Mouse (Mus musculus) ES-E14 (cell line): Measurements from ENCODE around the gene Glmp.

Source experiments
- CHD2 ChIP-seq: IDR thresholded peaks from 2 replicates; pipeline ENCODE4 v1.6.1; 2014; ENCODE audit warnings: mild to moderate bottlenecking, low read depth, low read length, inconsistent platforms
- HCFC1 ChIP-seq: IDR thresholded peaks from 2 replicates; pipeline ENCODE4 v1.6.1; 2012; ENCODE audit warnings: low read length, inconsistent platforms, borderline replicate concordance; ENCODE audit not compliant: insufficient read depth
- ZC3H11A ChIP-seq: IDR thresholded peaks from 2 replicates; pipeline ENCODE4 v1.6.1; 2012; ENCODE audit warnings: low read depth, mild to moderate bottlenecking, inconsistent platforms, low read length, borderline replicate concordance
- ZNF384 ChIP-seq: IDR thresholded peaks from 2 replicates; pipeline ENCODE4 v1.6.1; 2012; ENCODE audit warnings: low read depth, low read length, inconsistent platforms

GRCm38 (mm10) chr3:88296110-88296560 lies 28.7 kb upstream of the Glmp start:
- TF ChIP-seq CHD2 (no peak), HCFC1 (no peak), ZC3H11A (no peak), ZNF384 (no peak)
